Mouse (Mus musculus) kidney, postnatal 4 days (tissue): ENCODE results near the gene Atp7a.

Source experiments
- DNase-seq, 2 experiments: peaks; one replicate each; pipeline ENCODE4 v3.0.0; 2021; ENCODE audit warnings: mixed read lengths in 2 of 2

Gene Atp7a

GRCm38 (mm10) chrX:106082518-106082917, 55.4 kb downstream of the Atp7a start:
- no peak for DNase-seq

- DNase-seq: peak in 1 of 2 experiments; percentile 6
Observed at GRCm38 (mm10) chrX:106085132-106085531, 58.1 kb downstream of the Atp7a start.

- no peak for DNase-seq
Observed at GRCm38 (mm10) chrX:106085564-106085963, 58.5 kb downstream of the Atp7a start.

- DNase-seq: peak; percentile 6 to 12
Observed at GRCm38 (mm10) chrX:106092939-106093338, 65.9 kb downstream of the Atp7a start.

- peak; percentile 62 to 73 for DNase-seq
Observed at GRCm38 (mm10) chrX:106105464-106105863, 78.4 kb downstream of the Atp7a start.

GRCm38 (mm10) chrX:106113881-106114280, 86.8 kb downstream of the Atp7a start:
- no peak for DNase-seq

GRCm38 (mm10) chrX:106114674-106115073, 87.6 kb downstream of the Atp7a start:
- no peak for DNase-seq

GRCm38 (mm10) chrX:106122823-106123222, 95.7 kb downstream of the Atp7a start:
- no peak for DNase-seq

GRCm38 (mm10) chrX:106128283-106128682, 101.2 kb downstream of the Atp7a start:
- DNase-seq: peak in 1 of 2 experiments; percentile 20

- DNase-seq: no peak
Observed at GRCm38 (mm10) chrX:106129877-106130276, 102.8 kb downstream of the Atp7a start.

- no peak for DNase-seq
Observed at GRCm38 (mm10) chrX:106134916-106135315, 107.8 kb downstream of the Atp7a start.

GRCm38 (mm10) chrX:106135484-106135883, 108.4 kb downstream of the Atp7a start:
- no peak for DNase-seq

GRCm38 (mm10) chrX:106135916-106136575, 109.0 kb downstream of the Atp7a start:
- peak in 1 of 2 experiments; percentile 3 for DNase-seq

- DNase-seq: no peak
Observed at GRCm38 (mm10) chrX:106139309-106140070, 112.4 kb downstream of the Atp7a start.

- DNase-seq: no peak
Observed at GRCm38 (mm10) chrX:106142936-106143335, 115.9 kb downstream of the Atp7a start, which contains the start of gene Tlr13. Gene Tlr13 (plus strand): TSS chrX:106143204.

GRCm38 (mm10) chrX:106148185-106148584, 121.1 kb downstream of the Atp7a start:
- no peak for DNase-seq

- DNase-seq: no peak
Observed at GRCm38 (mm10) chrX:106149460-106149859, 122.4 kb downstream of the Atp7a start.

GRCm38 (mm10) chrX:106154180-106154586, 127.1 kb downstream of the Atp7a start:
- no peak for DNase-seq

GRCm38 (mm10) chrX:106155892-106156291, 128.8 kb downstream of the Atp7a start:
- DNase-seq: no peak

GRCm38 (mm10) chrX:106163995-106164394, 136.9 kb downstream of the Atp7a start:
- no peak for DNase-seq

GRCm38 (mm10) chrX:106164555-106164954, 137.5 kb downstream of the Atp7a start:
- DNase-seq: no peak

GRCm38 (mm10) chrX:106165089-106165488, 138.0 kb downstream of the Atp7a start:
- no peak for DNase-seq

- peak; percentile 84 to 86 for DNase-seq
Observed at GRCm38 (mm10) chrX:106171106-106171852, 144.2 kb downstream of the Atp7a start.

- no peak for DNase-seq
Observed at GRCm38 (mm10) chrX:106171853-106172154, 144.7 kb downstream of the Atp7a start.
